Mouse (Mus musculus): ENCODE measurements at regions not wholly inside any gene's neighbourhood (a gene's known extent, or its start where the extent isn't known, plus 50 kb on each side); places are given as distances from the start of the nearest gene placed in this dataset.

- Histone ChIP-seq H3K9ac (ENCODE audit: low read depth, low read length) (no peak overlapping the region), H3K27ac (replicated peaks; ENCODE audit: low read depth, low read length) (no peak overlapping the region), H3K4me1 (ENCODE audit: control insufficient read depth, insufficient read depth, low read length) (no peaks in the 10 kb centered on the region), H3K4me3 (ENCODE audit: low read depth, low read length) (no peak overlapping the region), H3K9me3 (ENCODE audit: control insufficient read depth, low read length) (no peaks in the 10 kb centered on the region), H3K27me3 (replicated peaks; ENCODE audit: control insufficient read depth, insufficient read depth, low read length) (no peaks in the 10 kb centered on the region), H3K36me3 (ENCODE audit: control insufficient read depth, insufficient read depth, low read length) (no peaks in the 10 kb centered on the region), H3K4me2 (ENCODE audit: low read depth, low read length) (no peak overlapping the region)
- no peak for ATAC-seq (ENCODE audit: low read depth)
- 39% methylated on average over 3 of the region's 3 CpGs for WGBS
- no peak for DNase-seq (ENCODE audit: low spot score)
Measured at GRCm38 (mm10) chr8:116174891-116175290, 329.9 kb upstream of the Dynlrb2 start.

- Histone ChIP-seq H3K27me3 (replicated peaks; ENCODE audit: control insufficient read depth, insufficient read depth, low read length) (no peaks in the 10 kb centered on the region), H3K4me1 (ENCODE audit: control insufficient read depth, insufficient read depth, low read length) (no peaks in the 10 kb centered on the region), H3K9ac (ENCODE audit: low read depth, low read length) (no peak overlapping the region), H3K9me3 (ENCODE audit: control insufficient read depth, low read length) (no peaks in the 10 kb centered on the region), H3K27ac (replicated peaks; ENCODE audit: low read depth, low read length) (no peak overlapping the region), H3K4me3 (ENCODE audit: low read depth, low read length) (no peak overlapping the region), H3K4me2 (ENCODE audit: low read depth, low read length) (no peak overlapping the region), H3K36me3 (ENCODE audit: control insufficient read depth, insufficient read depth, low read length) (no peaks in the 10 kb centered on the region)
- no peak for DNase-seq (ENCODE audit: low spot score)
- WGBS, result 50% methylated on average over 1 of the region's 1 CpGs
- no peak for ATAC-seq (ENCODE audit: low read depth)
Measured at GRCm38 (mm10) chr8:116173961-116174360, 330.8 kb upstream of the Dynlrb2 start.

- no peak overlapping the region for H3K4me2 ChIP-seq (ENCODE audit: low read depth, low read length)
- no peak overlapping the region for H3K4me3 ChIP-seq (ENCODE audit: low read depth, low read length)
- ATAC-seq (ENCODE audit: low read depth) (no peak), DNase-seq (ENCODE audit: low spot score) (no peak)
- H3K36me3 ChIP-seq (ENCODE audit: control insufficient read depth, insufficient read depth, low read length), result no peaks in the 10 kb centered on the region
- no peaks in the 10 kb centered on the region for H3K27me3 ChIP-seq (replicated peaks; ENCODE audit: control insufficient read depth, insufficient read depth, low read length)
- WGBS, result 31% methylated on average over 4 of the region's 4 CpGs
- no peaks in the 10 kb centered on the region for H3K9me3 ChIP-seq (ENCODE audit: control insufficient read depth, low read length)
- no peak overlapping the region for H3K9ac ChIP-seq (ENCODE audit: low read depth, low read length)
- no peaks in the 10 kb centered on the region for H3K4me1 ChIP-seq (ENCODE audit: control insufficient read depth, insufficient read depth, low read length)
- no peak overlapping the region for H3K27ac ChIP-seq (replicated peaks; ENCODE audit: low read depth, low read length)
Measured at GRCm38 (mm10) chr8:116167874-116168273, 336.9 kb upstream of the Dynlrb2 start.

GRCm38 (mm10) chr8:116164989-116165299 is 339.8 kb upstream of the Dynlrb2 start:
- WGBS, result 32% methylated on average over 8 of the region's 8 CpGs
- H3K4me1 ChIP-seq (ENCODE audit: control insufficient read depth, insufficient read depth, low read length), result no peaks in the 10 kb centered on the region
- no peak overlapping the region for H3K9ac ChIP-seq (ENCODE audit: low read depth, low read length)
- no peak overlapping the region for H3K4me2 ChIP-seq (ENCODE audit: low read depth, low read length)
- DNase-seq (ENCODE audit: low spot score) (no peak), ATAC-seq (ENCODE audit: low read depth) (no peak)
- H3K36me3 ChIP-seq (ENCODE audit: control insufficient read depth, insufficient read depth, low read length), result no peaks in the 10 kb centered on the region
- H3K9me3 ChIP-seq (ENCODE audit: control insufficient read depth, low read length), result no peaks in the 10 kb centered on the region
- H3K27ac ChIP-seq (replicated peaks; ENCODE audit: low read depth, low read length), result no peak overlapping the region
- H3K4me3 ChIP-seq (ENCODE audit: low read depth, low read length), result no peak overlapping the region
- H3K27me3 ChIP-seq (replicated peaks; ENCODE audit: control insufficient read depth, insufficient read depth, low read length), result no peaks in the 10 kb centered on the region

GRCm38 (mm10) chr8:116164190-116164988 is 340.4 kb upstream of the Dynlrb2 start:
- H3K27ac ChIP-seq (replicated peaks; ENCODE audit: low read depth, low read length), result no peak overlapping the region
- no peaks in the 10 kb centered on the region for H3K36me3 ChIP-seq (ENCODE audit: control insufficient read depth, insufficient read depth, low read length)
- H3K4me2 ChIP-seq (ENCODE audit: low read depth, low read length), result no peak overlapping the region
- no peaks in the 10 kb centered on the region for H3K27me3 ChIP-seq (replicated peaks; ENCODE audit: control insufficient read depth, insufficient read depth, low read length)
- 41% methylated on average over 5 of the region's 5 CpGs for WGBS
- H3K9me3 ChIP-seq (ENCODE audit: control insufficient read depth, low read length), result no peaks in the 10 kb centered on the region
- no peaks in the 10 kb centered on the region for H3K4me1 ChIP-seq (ENCODE audit: control insufficient read depth, insufficient read depth, low read length)
- DNase-seq (ENCODE audit: low spot score), result peak; percentile 33
- ATAC-seq (ENCODE audit: low read depth), result peak; percentile 53; the same call in 1 of the 2 replicates
- no peak overlapping the region for H3K9ac ChIP-seq (ENCODE audit: low read depth, low read length)
- H3K4me3 ChIP-seq (ENCODE audit: low read depth, low read length), result no peak overlapping the region

GRCm38 (mm10) chr8:116160932-116161331 is 343.8 kb upstream of the Dynlrb2 start:
- Histone ChIP-seq H3K9ac (ENCODE audit: low read depth, low read length) (no peak overlapping the region), H3K4me2 (ENCODE audit: low read depth, low read length) (no peak overlapping the region), H3K36me3 (ENCODE audit: control insufficient read depth, insufficient read depth, low read length) (no peaks in the 10 kb centered on the region), H3K9me3 (ENCODE audit: control insufficient read depth, low read length) (no peaks in the 10 kb centered on the region), H3K27ac (replicated peaks; ENCODE audit: low read depth, low read length) (no peak overlapping the region), H3K27me3 (replicated peaks; ENCODE audit: control insufficient read depth, insufficient read depth, low read length) (no peaks in the 10 kb centered on the region), H3K4me1 (ENCODE audit: control insufficient read depth, insufficient read depth, low read length) (no peaks in the 10 kb centered on the region), H3K4me3 (ENCODE audit: low read depth, low read length) (no peak overlapping the region)
- DNase-seq (ENCODE audit: low spot score) (no peak), ATAC-seq (ENCODE audit: low read depth) (no peak)
- 78% methylated on average over 5 of the region's 5 CpGs for WGBS

- H3K4me3 ChIP-seq (ENCODE audit: low read depth, low read length), result no peak overlapping the region
- ATAC-seq (ENCODE audit: low read depth) (0 out of 2 replicates have a peak, but pooled peaks have one; percentile 50), DNase-seq (ENCODE audit: low spot score) (peak; percentile 86)
- no peak overlapping the region; the same call in 1 of the 2 replicates for H3K4me2 ChIP-seq (ENCODE audit: low read depth, low read length)
- H3K9me3 ChIP-seq (ENCODE audit: control insufficient read depth, low read length), result peaks cover 4% of the 10 kb centered on the region; the same call in 1 of the 2 replicates
- no peak overlapping the region for H3K9ac ChIP-seq (ENCODE audit: low read depth, low read length)
- WGBS, result 37% methylated on average over 13 of the region's 13 CpGs
- no peaks in the 10 kb centered on the region for H3K36me3 ChIP-seq (ENCODE audit: control insufficient read depth, insufficient read depth, low read length)
- no peaks in the 10 kb centered on the region for H3K4me1 ChIP-seq (ENCODE audit: control insufficient read depth, insufficient read depth, low read length)
- H3K27me3 ChIP-seq (replicated peaks; ENCODE audit: control insufficient read depth, insufficient read depth, low read length), result no peaks in the 10 kb centered on the region
- H3K27ac ChIP-seq (replicated peaks; ENCODE audit: low read depth, low read length), result peak overlapping the region; percentile 24; the same call in 1 of the 2 replicates
Measured at GRCm38 (mm10) chr8:116143687-116144573, 360.8 kb upstream of the Dynlrb2 start.

GRCm38 (mm10) chr8:116141363-116141762 is 363.4 kb upstream of the Dynlrb2 start:
- 82% methylated on average over 5 of the region's 5 CpGs for WGBS
- H3K4me1 ChIP-seq (ENCODE audit: control insufficient read depth, insufficient read depth, low read length), result no peaks in the 10 kb centered on the region
- H3K27me3 ChIP-seq (replicated peaks; ENCODE audit: control insufficient read depth, insufficient read depth, low read length), result no peaks in the 10 kb centered on the region
- no peak overlapping the region for H3K4me3 ChIP-seq (ENCODE audit: low read depth, low read length)
- no peaks in the 10 kb centered on the region for H3K36me3 ChIP-seq (ENCODE audit: control insufficient read depth, insufficient read depth, low read length)
- H3K27ac ChIP-seq (replicated peaks; ENCODE audit: low read depth, low read length), result no peak overlapping the region
- H3K9me3 ChIP-seq (ENCODE audit: control insufficient read depth, low read length), result peaks cover 4% of the 10 kb centered on the region; the same call in 1 of the 2 replicates
- ATAC-seq (ENCODE audit: low read depth) (no peak), DNase-seq (ENCODE audit: low spot score) (no peak)
- no peak overlapping the region for H3K9ac ChIP-seq (ENCODE audit: low read depth, low read length)
- H3K4me2 ChIP-seq (ENCODE audit: low read depth, low read length), result no peak overlapping the region
